Mouse (Mus musculus) kidney, adult 2 months (tissue): ENCODE data around the gene U2af2.
A peak's percentile ranks its signal among the peaks of the same experiment; 100 is the strongest.

Source experiments
- CTCF ChIP-seq: fragments of 200-500 bp; conservative IDR thresholded peaks from 2 replicates; pipeline ENCODE4 v1.5.1; 2011; ENCODE audit warnings: low read depth, mild to moderate bottlenecking, control low read depth, low read length, moderate library complexity, mixed read lengths; ENCODE audit not compliant: insufficient read depth, insufficient read length
- POLR2A ChIP-seq: fragments of 200-500 bp; IDR thresholded peaks from one replicate; pipeline ENCODE4 v1.6.1; 2011; ENCODE audit warnings: low read depth, low read length, control low read depth

DNA sequence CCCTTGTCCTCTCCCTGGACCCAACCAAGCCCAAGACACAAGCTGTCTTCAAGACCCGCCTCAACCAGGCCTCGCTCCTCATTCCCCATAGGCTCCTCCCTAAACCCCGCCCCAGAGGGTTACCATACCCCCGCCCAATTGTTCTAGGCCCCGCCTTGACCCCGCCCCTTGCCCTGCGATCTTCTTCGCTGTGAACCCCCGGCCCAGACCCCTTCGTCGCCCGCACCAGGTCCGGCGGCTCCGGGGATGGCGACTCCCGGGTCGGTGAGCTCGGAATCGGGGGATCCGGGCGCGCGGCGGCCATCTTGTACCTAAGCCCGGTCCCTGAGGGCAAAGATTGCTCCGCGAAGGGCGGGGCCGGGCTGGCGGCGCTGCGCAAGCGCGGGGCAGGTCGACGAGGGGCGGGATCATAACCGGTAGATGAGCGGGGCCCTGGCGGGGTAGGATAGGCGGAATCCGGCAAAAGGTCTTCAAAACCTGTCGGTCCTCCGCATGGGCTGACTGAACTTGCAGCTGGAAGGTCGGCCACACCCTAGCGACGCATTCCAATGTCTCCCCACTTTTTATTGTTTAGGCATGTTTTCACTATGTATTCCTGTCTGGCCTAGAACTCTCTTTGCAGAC is 23.7 kb upstream of the U2af2 start, which contains the start of gene Zfp784:
- TF ChIP-seq CTCF (no peak), POLR2A (peak; percentile 56)
